Mouse (Mus musculus) brain, embryonic 14.5 days (tissue): ENCODE measurements around the gene Tgoln1. TPM values are rescaled to one million over a fixed set of nuclear protein-coding genes. Genes with fewer than 3 reads are reported as not detected.

Source experiments
- DNase-seq: peaks from one replicate; pipeline ENCODE4 v3.0.0-alpha.2; 2011; ENCODE audit warnings: low read depth
- CTCF ChIP-seq: fragments of 200-500 bp; IDR thresholded peaks from 2 replicates; pipeline ENCODE4 v1.5.1; 2012; ENCODE audit warnings: inconsistent platforms, mild to moderate bottlenecking, moderate library complexity, borderline replicate concordance; ENCODE audit not compliant: insufficient read depth, insufficient read length; ENCODE audit errors: extremely low read depth
- POLR2A ChIP-seq: fragments of 200-500 bp; IDR thresholded peaks from 2 replicates; pipeline ENCODE4 v1.6.1; 2012; ENCODE audit warnings: mild to moderate bottlenecking, inconsistent platforms, borderline replicate concordance; ENCODE audit not compliant: poor library complexity, insufficient read depth, insufficient read length, severe bottlenecking; ENCODE audit errors: extremely low read depth
- polyA plus RNA-seq: library from polyadenylated mRNA; depleted of rRNA; stranded (reverse); fragments of >200 nt; gene quantifications from 2 replicates; pipeline ENCODE4 v1.2.3, GENCODE M21; 2012

Tgoln1 gene
- polyA plus RNA-seq, 1 experiment, result 29.5 TPM

- DNase-seq, result peak; percentile 79
- no peak for TF ChIP-seq POLR2A
- peak; percentile 84 for TF ChIP-seq CTCF
Observed at GRCm38 (mm10) chr6:72601732-72602131, 15.1 kb downstream of the Tgoln1 start.

GRCm38 (mm10) chr6:72600771-72601170, 16.0 kb downstream of the Tgoln1 start:
- TF ChIP-seq POLR2A (no peak), CTCF (no peak)
- no peak for DNase-seq

DNA sequence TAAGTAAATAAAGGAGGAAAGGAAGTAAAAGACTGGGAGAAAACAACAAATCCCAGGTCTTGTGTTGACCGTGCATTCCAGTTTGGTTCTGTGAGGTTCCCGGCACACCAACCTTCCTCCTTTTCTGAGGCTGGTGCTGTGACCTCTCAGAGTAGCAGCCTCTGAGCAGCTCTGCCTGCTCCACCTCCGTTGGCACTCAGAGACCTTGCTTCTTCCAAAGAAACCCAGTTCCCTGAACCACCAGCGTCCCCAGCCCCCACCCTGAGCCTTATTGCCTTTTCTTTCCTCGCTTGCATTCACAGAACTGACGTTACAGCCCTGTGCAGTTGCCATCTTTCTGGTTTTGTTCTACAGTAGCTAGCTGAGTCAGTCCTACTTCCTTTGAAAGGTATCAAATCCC, 16.6 kb downstream of the Tgoln1 start:
- TF ChIP-seq CTCF (no peak), POLR2A (no peak)
- DNase-seq, result no peak

DNA sequence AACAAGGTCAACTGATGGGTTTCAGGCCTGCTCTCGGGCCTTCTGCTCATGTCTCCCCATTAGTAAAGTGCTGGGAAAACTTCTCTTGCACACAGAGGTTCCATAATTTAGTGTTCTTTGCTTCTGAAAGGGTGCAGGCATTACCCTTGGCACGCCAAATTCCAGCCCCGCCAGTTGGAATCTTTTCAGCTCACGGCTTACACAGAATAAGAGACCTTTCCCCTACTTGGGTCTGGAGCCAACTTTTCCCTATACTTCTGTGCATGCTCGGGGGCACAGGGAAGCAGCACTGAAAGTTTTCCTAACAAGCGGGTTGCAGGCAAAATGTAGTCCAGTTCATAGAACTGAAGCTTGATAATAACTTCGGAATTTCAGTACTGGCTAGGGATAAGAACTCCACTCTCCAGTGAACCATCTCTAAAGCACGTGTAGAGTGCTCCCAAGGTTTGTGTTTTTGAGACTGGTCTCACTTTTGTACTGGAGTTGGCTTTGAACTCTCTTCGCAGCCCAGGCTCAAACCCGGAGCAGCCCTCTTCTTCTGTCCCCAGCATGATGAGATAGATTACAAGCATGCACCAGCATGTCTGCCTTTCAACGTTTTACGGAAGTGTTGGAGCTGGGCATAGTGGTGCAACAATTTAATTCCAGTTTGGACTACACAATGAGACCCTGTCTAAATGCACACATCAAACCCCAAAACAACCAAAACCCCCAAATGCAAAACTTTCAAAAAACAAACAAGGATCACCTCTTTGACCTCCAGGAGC, 17.8 kb downstream of the Tgoln1 start:
- TF ChIP-seq POLR2A (no peak), CTCF (no peak)
- peak; percentile 83 for DNase-seq

- no peak for TF ChIP-seq CTCF
- peak; percentile 43; the same call in 1 of the 2 replicates for TF ChIP-seq POLR2A
- peak; percentile 99 for DNase-seq
Observed at GRCm38 (mm10) chr6:72597956-72598753, 18.6 kb downstream of the Tgoln1 start, which contains the start of the genes Elmod3 and Retsat. Gene Elmod3 (minus strand): TSS chr6:72598413. Gene Retsat (plus strand): TSS chr6:72598475.

DNA sequence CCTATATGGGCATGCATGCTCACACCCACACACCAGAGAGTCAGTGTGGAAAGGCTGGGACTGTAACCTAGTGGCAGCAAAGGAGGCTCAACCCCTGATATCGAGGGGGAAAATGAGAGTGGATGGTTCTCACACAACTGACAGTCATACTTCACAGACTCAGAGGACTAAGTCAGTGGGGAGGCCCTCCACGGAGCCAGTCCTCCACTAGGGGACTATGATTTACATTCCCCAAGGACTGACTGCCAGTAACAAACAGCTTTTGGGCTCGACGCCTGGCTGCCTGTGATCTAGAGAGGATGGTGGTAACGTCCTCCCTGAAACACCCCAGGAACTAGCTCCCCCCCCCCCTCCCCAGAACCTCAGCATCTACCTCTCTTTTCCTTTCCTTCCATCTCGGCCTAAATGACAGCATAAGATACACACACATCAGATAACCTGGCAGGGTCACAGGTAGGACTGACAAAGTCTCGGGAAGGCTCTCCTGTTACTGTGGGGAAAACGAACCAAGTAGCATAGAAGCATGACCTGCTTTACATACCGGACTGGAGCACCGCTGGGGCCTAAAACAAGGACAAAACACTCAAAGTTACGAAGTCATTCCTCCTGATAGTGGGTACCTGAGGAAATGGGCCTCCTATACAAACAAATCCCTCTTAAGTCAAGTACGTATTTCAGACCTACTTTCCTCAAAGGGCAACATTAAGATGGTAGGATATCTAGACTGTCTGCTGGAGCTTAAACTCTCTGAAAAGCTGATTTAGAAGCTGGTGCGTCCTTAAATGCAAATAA, 19.5 kb downstream of the Tgoln1 start:
- DNase-seq, result peak; percentile 9
- no peak for TF ChIP-seq CTCF
- no peak for TF ChIP-seq POLR2A

- no peak for TF ChIP-seq CTCF
- no peak for TF ChIP-seq POLR2A
Observed at GRCm38 (mm10) chr6:72593914-72594313, 22.9 kb downstream of the Tgoln1 start.

GRCm38 (mm10) chr6:72593011-72593803, 23.6 kb downstream of the Tgoln1 start:
- no peak for TF ChIP-seq POLR2A
- no peak for TF ChIP-seq CTCF
- DNase-seq, result no peak

More at GRCm38 (mm10) chr6:72593914-72594313, 22.9 kb downstream of the Tgoln1 start:
- no peak for DNase-seq

DNA sequence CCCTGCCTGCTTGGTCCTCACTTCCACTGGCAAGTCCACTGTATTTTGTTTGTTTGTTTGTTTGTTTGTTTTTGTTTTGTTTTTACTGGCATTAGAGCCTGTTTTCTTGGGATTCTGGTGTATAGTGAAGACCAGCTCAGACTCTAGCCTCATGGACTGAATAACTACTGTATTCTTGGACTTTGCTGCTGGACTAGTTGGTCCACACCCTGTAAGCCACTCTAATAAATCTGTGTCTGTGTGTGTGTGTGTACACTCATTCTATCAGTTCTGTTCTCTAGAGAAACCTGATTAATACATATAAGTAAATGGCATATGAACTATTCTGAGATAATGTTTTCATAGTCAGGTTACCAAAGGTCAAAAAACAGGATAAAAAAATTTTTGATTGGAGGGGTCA, 26.7 kb downstream of the Tgoln1 start:
- no peak for TF ChIP-seq POLR2A
- no peak for TF ChIP-seq CTCF
- DNase-seq, result no peak

- TF ChIP-seq POLR2A (no peak), CTCF (no peak)
Observed at GRCm38 (mm10) chr6:72588307-72588706, 28.5 kb downstream of the Tgoln1 start.

GRCm38 (mm10) chr6:72586701-72587100, 30.1 kb downstream of the Tgoln1 start:
- no peak for DNase-seq
- TF ChIP-seq CTCF (no peak), POLR2A (no peak)

More at GRCm38 (mm10) chr6:72588307-72588706, 28.5 kb downstream of the Tgoln1 start:
- DNase-seq, result no peak

GRCm38 (mm10) chr6:72584154-72584553, 32.6 kb downstream of the Tgoln1 start:
- TF ChIP-seq POLR2A (no peak), CTCF (no peak)

More at GRCm38 (mm10) chr6:72584154-72584553, 32.6 kb downstream of the Tgoln1 start:
- no peak for DNase-seq
